Mouse (Mus musculus): Measurements from ENCODE around the gene Mvb12b.

Gene Mvb12b

DNA sequence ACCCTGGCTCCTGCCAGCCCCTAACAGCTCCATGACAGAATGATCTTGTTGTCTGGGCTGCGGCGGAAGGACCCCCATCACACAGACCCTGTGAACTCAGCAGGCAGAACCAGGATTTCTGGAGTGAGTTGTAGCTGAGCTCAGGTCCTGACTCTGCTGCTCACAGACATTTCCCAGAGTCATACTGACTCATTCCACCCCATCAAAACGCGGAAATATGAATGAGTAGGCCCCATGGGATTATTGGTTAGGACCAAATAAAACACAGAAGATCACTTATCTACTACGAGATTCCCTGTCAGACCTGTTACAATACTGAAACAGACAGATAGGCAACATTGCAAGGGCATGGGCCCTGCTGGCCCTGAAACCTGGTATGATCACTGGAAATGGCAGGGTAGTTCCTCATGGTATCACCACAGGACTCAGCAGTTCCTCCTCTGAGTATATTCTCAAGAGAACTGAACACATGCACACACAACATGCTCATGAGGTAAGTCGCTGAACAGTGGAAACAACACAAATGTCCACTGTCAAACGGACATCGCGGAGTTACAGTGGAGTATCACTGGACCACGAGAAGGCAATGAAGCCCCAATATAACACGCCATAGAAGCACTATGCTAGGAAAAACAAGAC is 40.4 kb downstream of the Mvb12b start:
- TF ChIP-seq CTCF (conservative IDR thresholded peaks at IDR 0.05; ENCODE audit: low read length) (no peak), NANOG (IDR thresholded peaks at IDR 0.05; ENCODE audit: borderline replicate concordance, low read length) (no peak), POU5F1 (IDR thresholded peaks at IDR 0.05; ENCODE audit: borderline replicate concordance, low read length) (no peak)
- Histone ChIP-seq H3K4me1 (replicated peaks; ENCODE audit: low read depth, low read length) (peaks cover 10% of the 10 kb centered on the region), H3K27me3 (ENCODE audit: insufficient read depth, low read length) (no peaks in the 10 kb centered on the region), H3K9me3 (ENCODE audit: low read length) (no peaks in the 10 kb centered on the region), H3K4me3 (replicated peaks; ENCODE audit: low read length) (no peak overlapping the region; the same call in 1 of the 2 replicates), H3K36me3 (ENCODE audit: insufficient read depth, low read length) (no peaks in the 10 kb centered on the region)

DNA sequence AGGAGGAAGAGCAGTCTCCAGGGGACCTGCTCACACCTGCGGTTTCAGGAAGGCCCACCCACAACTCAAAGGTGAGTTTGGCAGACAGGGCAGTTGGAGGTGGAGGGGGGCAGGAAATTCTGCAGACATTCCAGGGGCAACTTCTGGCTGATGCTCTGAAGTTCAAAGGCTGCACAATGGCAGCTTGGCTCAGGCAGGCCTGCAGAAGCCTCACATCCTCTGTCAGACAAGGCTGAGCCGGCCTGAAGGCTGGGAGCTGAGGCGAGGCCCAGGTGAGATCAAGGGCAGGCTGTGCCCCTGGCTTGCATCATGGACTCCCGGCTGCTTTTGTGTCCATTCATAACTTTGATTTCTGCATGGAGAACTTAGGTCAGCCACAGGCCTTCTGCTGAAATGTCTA is 41.1 kb downstream of the Mvb12b start:
- Histone ChIP-seq H3K4me3 (replicated peaks; ENCODE audit: low read length) (no peak overlapping the region), H3K9me3 (ENCODE audit: low read length) (no peaks in the 10 kb centered on the region), H3K36me3 (ENCODE audit: insufficient read depth, low read length) (no peaks in the 10 kb centered on the region), H3K27me3 (ENCODE audit: insufficient read depth, low read length) (no peaks in the 10 kb centered on the region), H3K4me1 (replicated peaks; ENCODE audit: low read depth, low read length) (peaks cover 10% of the 10 kb centered on the region)
- TF ChIP-seq NANOG (IDR thresholded peaks at IDR 0.05; ENCODE audit: borderline replicate concordance, low read length) (no peak), POU5F1 (IDR thresholded peaks at IDR 0.05; ENCODE audit: borderline replicate concordance, low read length) (no peak), CTCF (conservative IDR thresholded peaks at IDR 0.05; ENCODE audit: low read length) (no peak)

DNA sequence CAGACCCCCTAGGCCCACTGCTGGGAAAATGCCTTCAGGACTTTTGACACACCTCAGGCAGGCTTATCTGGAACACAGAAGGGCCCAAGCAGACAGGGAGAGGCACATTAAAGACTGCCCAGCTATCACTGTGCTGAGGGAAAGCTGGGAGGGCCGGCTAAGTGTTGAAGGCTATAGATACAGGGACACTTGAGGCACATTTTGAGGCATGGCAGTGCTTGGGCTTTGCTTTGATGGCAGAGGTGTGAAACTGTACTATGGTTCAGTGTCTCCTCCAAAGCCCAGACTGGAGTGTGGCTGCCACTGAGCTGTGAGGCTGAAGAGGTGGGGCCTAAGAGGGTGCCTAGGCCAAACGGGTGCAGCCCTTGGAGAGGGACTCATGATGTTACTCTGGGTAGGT is 44.1 kb downstream of the Mvb12b start:
- no peaks in the 10 kb centered on the region for H3K36me3 ChIP-seq (ENCODE audit: insufficient read depth, low read length)
- TF ChIP-seq NANOG (IDR thresholded peaks at IDR 0.05; ENCODE audit: borderline replicate concordance, low read length) (no peak), CTCF (conservative IDR thresholded peaks at IDR 0.05; ENCODE audit: low read length) (no peak), POU5F1 (IDR thresholded peaks at IDR 0.05; ENCODE audit: borderline replicate concordance, low read length) (no peak)
- no peaks in the 10 kb centered on the region for H3K27me3 ChIP-seq (ENCODE audit: insufficient read depth, low read length)
- no peaks in the 10 kb centered on the region for H3K9me3 ChIP-seq (ENCODE audit: low read length)
- peaks cover 10% of the 10 kb centered on the region for H3K4me1 ChIP-seq (replicated peaks; ENCODE audit: low read depth, low read length)
- H3K4me3 ChIP-seq (replicated peaks; ENCODE audit: low read length): no peak overlapping the region

DNA sequence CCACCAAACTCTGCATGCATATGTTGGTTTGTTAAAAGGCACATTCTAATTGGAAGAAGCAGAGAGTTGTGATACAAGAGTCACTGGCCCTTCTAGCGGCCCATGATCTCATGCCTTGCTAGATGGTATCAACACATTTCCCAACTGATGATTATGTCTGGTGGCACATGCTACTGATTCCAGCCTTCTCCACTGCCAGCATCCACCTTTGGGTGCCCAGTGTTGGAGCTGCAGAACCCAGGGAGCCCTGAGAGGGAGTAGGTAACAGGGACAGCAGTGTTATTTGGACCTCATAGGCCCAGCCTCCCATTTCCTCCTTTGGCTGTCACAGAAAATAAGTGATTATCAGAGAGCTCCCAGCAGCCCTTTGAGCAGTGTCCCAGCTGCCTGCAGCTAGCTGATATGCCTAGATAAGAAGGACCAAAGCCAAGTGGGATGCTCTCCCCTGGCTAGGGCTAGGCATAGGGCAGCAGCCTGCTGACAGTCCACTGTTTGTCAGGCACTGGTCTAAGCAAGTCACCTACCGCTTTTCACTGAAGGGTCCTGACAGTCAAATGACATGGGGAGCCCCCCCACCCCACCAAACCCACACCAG is 44.7 kb downstream of the Mvb12b start:
- H3K4me3 ChIP-seq (replicated peaks; ENCODE audit: low read length): no peak overlapping the region
- no peaks in the 10 kb centered on the region for H3K27me3 ChIP-seq (ENCODE audit: insufficient read depth, low read length)
- TF ChIP-seq NANOG (IDR thresholded peaks at IDR 0.05; ENCODE audit: borderline replicate concordance, low read length) (no peak), CTCF (conservative IDR thresholded peaks at IDR 0.05; ENCODE audit: low read length) (no peak)
- no peaks in the 10 kb centered on the region for H3K36me3 ChIP-seq (ENCODE audit: insufficient read depth, low read length)
- peaks cover 10% of the 10 kb centered on the region for H3K4me1 ChIP-seq (replicated peaks; ENCODE audit: low read depth, low read length)
- no peaks in the 10 kb centered on the region for H3K9me3 ChIP-seq (ENCODE audit: low read length)

DNA sequence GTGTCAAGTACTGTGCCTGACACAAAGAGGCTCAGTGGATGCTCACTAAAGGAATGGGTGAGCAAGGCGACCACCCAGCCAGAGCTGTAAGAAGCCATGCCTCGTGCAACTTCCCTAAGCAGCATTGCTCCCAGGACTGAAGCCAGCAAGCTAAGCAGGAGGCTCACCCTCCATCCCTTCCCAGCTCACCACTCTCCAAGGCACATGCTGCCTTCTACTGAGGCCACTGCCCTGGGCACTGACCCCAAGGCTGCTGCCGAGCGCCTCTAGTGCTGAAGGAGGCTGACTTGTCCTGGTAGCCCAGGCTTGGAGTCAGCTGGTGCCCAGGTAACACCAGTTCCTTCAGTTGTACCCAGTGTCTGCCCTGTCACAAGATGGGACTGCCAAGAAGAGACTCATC is 45.8 kb downstream of the Mvb12b start:
- Histone ChIP-seq H3K27me3 (ENCODE audit: insufficient read depth, low read length) (no peaks in the 10 kb centered on the region), H3K9me3 (ENCODE audit: low read length) (no peaks in the 10 kb centered on the region), H3K4me3 (replicated peaks; ENCODE audit: low read length) (no peak overlapping the region), H3K36me3 (ENCODE audit: insufficient read depth, low read length) (no peaks in the 10 kb centered on the region), H3K4me1 (replicated peaks; ENCODE audit: low read depth, low read length) (peaks cover 11% of the 10 kb centered on the region)
- no peak for TF ChIP-seq POU5F1 (IDR thresholded peaks at IDR 0.05; ENCODE audit: borderline replicate concordance, low read length)
- TF ChIP-seq NANOG (IDR thresholded peaks at IDR 0.05; ENCODE audit: borderline replicate concordance, low read length): no peak
- no peak for TF ChIP-seq CTCF (conservative IDR thresholded peaks at IDR 0.05; ENCODE audit: low read length)

DNA sequence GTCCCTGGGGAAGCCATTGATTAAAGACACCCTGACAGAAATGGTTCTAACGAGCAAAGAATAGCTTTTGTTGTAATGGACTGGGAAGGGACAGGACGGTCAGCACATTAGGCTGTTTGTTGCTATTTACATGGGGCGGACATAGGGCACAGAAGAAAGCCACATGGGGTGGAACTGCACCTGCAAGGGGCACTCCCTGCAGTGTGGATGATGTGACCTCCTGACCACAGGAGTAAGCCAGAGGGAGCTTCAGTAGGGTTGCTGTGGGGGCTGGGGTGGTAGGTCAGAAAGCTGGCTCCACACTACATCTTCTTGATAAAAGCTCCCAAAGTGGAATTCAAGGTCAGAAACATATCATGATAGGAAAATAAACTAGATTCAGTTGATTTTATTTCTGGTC is 47.3 kb downstream of the Mvb12b start:
- no peak overlapping the region for H3K4me3 ChIP-seq (replicated peaks; ENCODE audit: low read length)
- no peaks in the 10 kb centered on the region for H3K27me3 ChIP-seq (ENCODE audit: insufficient read depth, low read length)
- H3K9me3 ChIP-seq (ENCODE audit: low read length): no peaks in the 10 kb centered on the region
- no peak for TF ChIP-seq POU5F1 (IDR thresholded peaks at IDR 0.05; ENCODE audit: borderline replicate concordance, low read length)
- no peak for TF ChIP-seq NANOG (IDR thresholded peaks at IDR 0.05; ENCODE audit: borderline replicate concordance, low read length)
- TF ChIP-seq CTCF (conservative IDR thresholded peaks at IDR 0.05; ENCODE audit: low read length): no peak
- no peaks in the 10 kb centered on the region for H3K36me3 ChIP-seq (ENCODE audit: insufficient read depth, low read length)
- peaks cover 13% of the 10 kb centered on the region for H3K4me1 ChIP-seq (replicated peaks; ENCODE audit: low read depth, low read length)

DNA sequence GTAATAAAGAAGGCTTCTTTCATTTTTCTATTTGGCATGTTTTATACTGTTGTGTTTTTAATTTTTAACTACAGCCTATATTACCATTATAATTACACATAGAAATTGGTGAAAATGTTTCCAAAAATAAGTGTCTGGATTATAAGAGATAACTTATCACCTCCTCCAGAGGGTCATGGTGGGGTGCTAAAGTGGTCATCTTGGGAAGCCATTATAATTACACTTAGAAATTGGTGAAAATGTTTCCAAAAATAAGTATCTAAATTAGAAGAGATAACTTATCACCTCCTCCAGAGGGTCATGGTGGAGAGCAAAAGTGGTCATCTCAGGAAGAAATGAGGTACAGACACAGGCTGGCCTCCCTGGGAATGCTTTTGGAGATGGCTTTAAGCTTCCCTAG is 48.5 kb downstream of the Mvb12b start:
- TF ChIP-seq CTCF (conservative IDR thresholded peaks at IDR 0.05; ENCODE audit: low read length) (no peak), NANOG (IDR thresholded peaks at IDR 0.05; ENCODE audit: borderline replicate concordance, low read length) (no peak), POU5F1 (IDR thresholded peaks at IDR 0.05; ENCODE audit: borderline replicate concordance, low read length) (no peak)
- no peaks in the 10 kb centered on the region for H3K9me3 ChIP-seq (ENCODE audit: low read length)
- H3K36me3 ChIP-seq (ENCODE audit: insufficient read depth, low read length): no peaks in the 10 kb centered on the region
- H3K27me3 ChIP-seq (ENCODE audit: insufficient read depth, low read length): no peaks in the 10 kb centered on the region
- peaks cover 13% of the 10 kb centered on the region for H3K4me1 ChIP-seq (replicated peaks; ENCODE audit: low read depth, low read length)
- no peak overlapping the region for H3K4me3 ChIP-seq (replicated peaks; ENCODE audit: low read length)

DNA sequence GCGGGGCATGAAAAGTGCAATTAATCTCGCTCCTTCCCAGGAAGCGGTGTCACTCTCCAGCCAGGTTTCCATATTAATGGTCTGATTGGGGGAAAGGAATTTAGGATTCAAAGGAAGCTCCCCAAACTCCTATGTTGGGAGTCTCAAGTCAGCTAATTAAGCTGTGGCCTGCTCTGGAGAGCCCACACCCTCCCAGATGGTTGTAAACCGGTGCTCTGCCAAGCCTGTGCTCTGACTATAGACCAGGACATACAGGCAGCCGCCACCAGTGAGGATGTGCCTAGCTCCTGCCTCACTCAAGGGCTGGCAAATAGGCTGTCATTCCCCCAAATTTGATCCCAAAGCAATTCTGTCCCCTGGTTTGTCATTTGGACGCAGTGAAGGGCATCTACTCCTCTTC is 50.4 kb downstream of the Mvb12b start:
- Histone ChIP-seq H3K36me3 (ENCODE audit: insufficient read depth, low read length) (no peaks in the 10 kb centered on the region), H3K4me3 (replicated peaks; ENCODE audit: low read length) (no peak overlapping the region), H3K27me3 (ENCODE audit: insufficient read depth, low read length) (no peaks in the 10 kb centered on the region), H3K9me3 (ENCODE audit: low read length) (no peaks in the 10 kb centered on the region), H3K4me1 (replicated peaks; ENCODE audit: low read depth, low read length) (peaks cover 13% of the 10 kb centered on the region)
- TF ChIP-seq NANOG (IDR thresholded peaks at IDR 0.05; ENCODE audit: borderline replicate concordance, low read length): no peak
- no peak for TF ChIP-seq POU5F1 (IDR thresholded peaks at IDR 0.05; ENCODE audit: borderline replicate concordance, low read length)
- TF ChIP-seq CTCF (conservative IDR thresholded peaks at IDR 0.05; ENCODE audit: low read length): no peak

Measured in E14TG2a.4 (cell line).